Mouse (Mus musculus) lung, embryonic 16.5 days (tissue): ENCODE data around the gene 2010300C02Rik. TPM values are rescaled to one million over a fixed set of nuclear protein-coding genes. Genes with fewer than 3 reads are reported as not detected.

Source experiments
- ATAC-seq: fragments of 200-750 bp; cut with Nextera tagmentation; 2 replicates; pipeline ENCODE4 v1.8.0; 2017; ENCODE audit warnings: low read depth, mild to moderate bottlenecking, moderate library complexity
- H3K27ac ChIP-seq: fragments of 300-500 bp; sonication (generic); 2 replicates; pipeline ENCODE4 v1.5.1; 2014; ENCODE audit warnings: mild to moderate bottlenecking, control low read depth, low read length
- H3K27me3 ChIP-seq: fragments of 300-500 bp; sonication (generic); 2 replicates; pipeline ENCODE4 v1.6.1; 2014; ENCODE audit warnings: low read depth, low read length, mixed read lengths; ENCODE audit not compliant: control insufficient read depth, insufficient read depth
- H3K36me3 ChIP-seq: fragments of 300-500 bp; sonication (generic); 2 replicates; pipeline ENCODE4 v1.6.1; 2014; ENCODE audit warnings: low read length; ENCODE audit not compliant: control insufficient read depth, insufficient read depth
- H3K4me1 ChIP-seq: fragments of 300-500 bp; sonication (generic); replicated peaks from 2 replicates; pipeline ENCODE4 v1.6.1; 2014; ENCODE audit warnings: low read length, mixed read lengths; ENCODE audit not compliant: control insufficient read depth, insufficient read depth
- H3K4me2 ChIP-seq: fragments of 300-500 bp; sonication (generic); 2 replicates; pipeline ENCODE4 v1.6.1; 2014; ENCODE audit warnings: low read depth, low read length, control low read depth
- H3K4me3 ChIP-seq: fragments of 300-500 bp; sonication (generic); 2 replicates; pipeline ENCODE4 v1.5.1; 2014; ENCODE audit warnings: mild to moderate bottlenecking, low read length, control low read depth
- H3K9ac ChIP-seq: fragments of 300-500 bp; sonication (generic); 2 replicates; pipeline ENCODE4 v1.6.1; 2014; ENCODE audit warnings: low read length, control low read depth
- H3K9me3 ChIP-seq: fragments of 300-500 bp; sonication (generic); 2 replicates; pipeline ENCODE4 v1.6.1; 2016; ENCODE audit warnings: low read length; ENCODE audit not compliant: control insufficient read depth
- WGBS: fragments of 180-500 bp; shearing (Covaris S2); extraction: QIAGEN DNeasy Blood & Tissue Kit; methylation state at CpG from one replicate; pipeline ENCODE4 v1.1.7; 2014; 5-methylcytosine and 5-hydroxymethylcytosine counted together
- polyA plus RNA-seq: library from polyadenylated mRNA; unstranded; fragments of >200 nt; fragmentation: Nextera tagmentation; extraction: Ambion mirVana; gene quantifications from 2 replicates; pipeline ENCODE4 v1.2.1, GENCODE M21; 2015

Gene 2010300C02Rik
- polyA plus RNA-seq, 1 experiment from 2014 or later, result 13.0 TPM

- H3K4me3 ChIP-seq, result no peak overlapping the region
- ATAC-seq, result no peak
- H3K27me3 ChIP-seq, result no peaks in the 10 kb centered on the region
- no peaks in the 10 kb centered on the region for H3K4me1 ChIP-seq
- WGBS, result 36% methylated on average over 6 of the region's 6 CpGs
- H3K9me3 ChIP-seq, result no peaks in the 10 kb centered on the region
- H3K27ac ChIP-seq, result no peak overlapping the region
- H3K9ac ChIP-seq, result no peak overlapping the region
- H3K36me3 ChIP-seq, result no peaks in the 10 kb centered on the region
- H3K4me2 ChIP-seq, result no peak overlapping the region
These were observed 154.5 kb downstream of the 2010300C02Rik start for GRCm38 (mm10) chr1:37565396-37565795.

GRCm38 (mm10) chr1:37561955-37562354, 157.9 kb downstream of the 2010300C02Rik start:
- H3K9me3 ChIP-seq, result no peaks in the 10 kb centered on the region
- no peaks in the 10 kb centered on the region for H3K36me3 ChIP-seq
- no peak overlapping the region for H3K4me3 ChIP-seq
- no peak overlapping the region for H3K4me2 ChIP-seq
- 78% methylated on average over 3 of the region's 3 CpGs for WGBS
- ATAC-seq, result no peak
- H3K27me3 ChIP-seq, result no peaks in the 10 kb centered on the region
- H3K27ac ChIP-seq, result no peak overlapping the region
- no peak overlapping the region for H3K9ac ChIP-seq
- H3K4me1 ChIP-seq, result no peaks in the 10 kb centered on the region

Other genes with a start within 250 kb of the 2010300C02Rik start
- gene Mgat4a, start 179.1 kb downstream of the 2010300C02Rik start, polyA plus RNA-seq, result 6.5 and 7.1 TPM in 2 replicates
- gene Tsga10, start 146.3 kb upstream of the 2010300C02Rik start, polyA plus RNA-seq, result 8.2 and 9.5 TPM in 2 replicates
- gene Lipt1, start 151.7 kb upstream of the 2010300C02Rik start, polyA plus RNA-seq, result 8.8 TPM in 2 replicates
- 27.0 and 30.9 TPM in 2 replicates for gene Mitd1, start 170.3 kb upstream of the 2010300C02Rik start, polyA plus RNA-seq
- 214 and 222 TPM in 2 replicates for gene Mrpl30, start 170.4 kb upstream of the 2010300C02Rik start, polyA plus RNA-seq
- not detected in 2 replicates for gene Lyg2, start 196.4 kb upstream of the 2010300C02Rik start, polyA plus RNA-seq
- gene Lyg1, start 237.7 kb upstream of the 2010300C02Rik start, polyA plus RNA-seq, result not detected in 2 replicates